Mouse (Mus musculus) hindbrain, embryonic 10.5 days (tissue): ENCODE data around the gene Fpr-rs7. TPM values are rescaled to one million over a fixed set of nuclear protein-coding genes. Genes with fewer than 3 reads are reported as not detected.

Experiments used
- DNase-seq: peaks from one replicate; pipeline ENCODE4 v3.0.0-alpha.2; 2017; ENCODE audit warnings: low spot score
- H3K27ac ChIP-seq: fragments of 300-500 bp; sonication (generic); 2 replicates; pipeline ENCODE4 v1.5.1; 2016; ENCODE audit warnings: mild to moderate bottlenecking, moderate library complexity
- H3K27me3 ChIP-seq: fragments of 300-500 bp; sonication (generic); 2 replicates; pipeline ENCODE4 v1.6.1; 2016; ENCODE audit warnings: mild to moderate bottlenecking; ENCODE audit not compliant: poor library complexity, insufficient read depth, severe bottlenecking
- H3K36me3 ChIP-seq: fragments of 300-500 bp; sonication (generic); 2 replicates; pipeline ENCODE4 v1.6.1; 2016; ENCODE audit warnings: mild to moderate bottlenecking, moderate library complexity
- H3K4me1 ChIP-seq: fragments of 300-500 bp; sonication (generic); replicated peaks from 2 replicates; pipeline ENCODE4 v1.6.1; 2016; ENCODE audit warnings: mild to moderate bottlenecking
- H3K4me3 ChIP-seq: fragments of 300-500 bp; sonication (generic); 2 replicates; pipeline ENCODE4 v1.5.1; 2016; ENCODE audit warnings: mild to moderate bottlenecking, moderate library complexity
- H3K9me3 ChIP-seq: fragments of 300-500 bp; sonication (generic); 2 replicates; pipeline ENCODE4 v1.6.1; 2016; ENCODE audit warnings: mild to moderate bottlenecking, moderate library complexity
- WGBS: fragments of 180-500 bp; shearing (Covaris S2); methylation state at CpG from one replicate; pipeline ENCODE4 v1.1.7; 2016; 5-methylcytosine and 5-hydroxymethylcytosine counted together
- polyA plus RNA-seq: library from polyadenylated mRNA; unstranded; fragments of >200 nt; fragmentation: Nextera tagmentation; extraction: Ambion mirVana; gene quantifications from 2 replicates; pipeline ENCODE4 v1.2.1, GENCODE M21; 2016

The Fpr-rs7 gene
- not detected in 2 replicates for polyA plus RNA-seq

- no peak within 1 kb of the TSS for H3K4me3 ChIP-seq
- H3K27ac ChIP-seq: no peak within 1 kb of the TSS
- H3K27me3 ChIP-seq: no peaks in the 10 kb centered on the region
- no peaks in the 10 kb centered on the region for H3K36me3 ChIP-seq
- peaks cover 28% of the 10 kb centered on the region for H3K9me3 ChIP-seq
- DNase-seq: no peak
- H3K4me1 ChIP-seq: no peaks in the 10 kb centered on the region
Observed at GRCm38 (mm10) chr17:20114126-20114525, at the start of gene Fpr-rs7. Gene Fpr-rs7, minus strand, starts transcription at chr17:20114226.

- peaks cover 32% of the 10 kb centered on the region for H3K9me3 ChIP-seq
- H3K27me3 ChIP-seq: no peaks in the 10 kb centered on the region
- DNase-seq: no peak
- H3K36me3 ChIP-seq: no peaks in the 10 kb centered on the region
- no peak overlapping the region for H3K27ac ChIP-seq
- H3K4me1 ChIP-seq: no peaks in the 10 kb centered on the region
- 84% methylated on average over 6 of the region's 6 CpGs for whole genome bisulfite sequencing
- H3K4me3 ChIP-seq: no peak overlapping the region
Observed at GRCm38 (mm10) chr17:20074090-20074489, 39.9 kb downstream of the Fpr-rs7 start.

- 90% methylated on average over 4 of the region's 4 CpGs for WGBS
- Histone ChIP-seq H3K4me1 (no peaks in the 10 kb centered on the region), H3K4me3 (no peak overlapping the region), H3K27me3 (no peaks in the 10 kb centered on the region), H3K27ac (no peak overlapping the region), H3K36me3 (no peaks in the 10 kb centered on the region), H3K9me3 (peaks cover 20% of the 10 kb centered on the region)
- DNase-seq: no peak
Observed at GRCm38 (mm10) chr17:20071656-20072396, 42.2 kb downstream of the Fpr-rs7 start.

Other genes with a start within 250 kb of the Fpr-rs7 start
- gene Vmn2r104, start 65.9 kb downstream of the Fpr-rs7 start, polyA plus RNA-seq: not detected in 2 replicates
- not detected in 2 replicates for gene Fpr-rs6, start 68.9 kb upstream of the Fpr-rs7 start, polyA plus RNA-seq
- not detected in 2 replicates for gene Vmn2r105, start 120.8 kb upstream of the Fpr-rs7 start, polyA plus RNA-seq
- gene Vmn2r106, start 171.3 kb upstream of the Fpr-rs7 start, polyA plus RNA-seq: not detected in 2 replicates
- gene Vmn2r107, start 231.0 kb upstream of the Fpr-rs7 start, polyA plus RNA-seq: not detected in 2 replicates